Mouse (Mus musculus) heart, adult 2 months (tissue): Measurements from ENCODE around the gene Jrkl. TPM values are rescaled to one million over a fixed set of nuclear protein-coding genes. Genes with fewer than 3 reads are reported as not detected.
A peak's percentile ranks its signal among the peaks of the same experiment; 100 is the strongest.

Source experiments
- DNase-seq, 2 experiments: peaks; one replicate each; pipeline ENCODE4 v3.0.0; 2021
- H3K27ac ChIP-seq: fragments of 200-600 bp; 2 replicates; pipeline ENCODE4 v1.8.1; 2022
- H3K27me3 ChIP-seq: fragments of 200-500 bp; 2 replicates; pipeline ENCODE4 v1.6.1; 2012; ENCODE audit warnings: mild to moderate bottlenecking, low read length, inconsistent platforms, mixed read lengths; ENCODE audit not compliant: control insufficient read depth, insufficient read depth
- H3K36me3 ChIP-seq: fragments of 200-500 bp; 2 replicates; pipeline ENCODE4 v1.6.1; 2012; ENCODE audit warnings: low read length, inconsistent platforms; ENCODE audit not compliant: control insufficient read depth, insufficient read depth
- H3K4me1 ChIP-seq: fragments of 200-500 bp; 2 replicates; pipeline ENCODE4 v1.6.1; 2011; ENCODE audit warnings: low read length; ENCODE audit not compliant: control insufficient read depth, insufficient read depth
- H3K4me3 ChIP-seq: fragments of 200-600 bp; 2 replicates; pipeline ENCODE4 v1.8.1; 2022
- H3K79me2 ChIP-seq: fragments of 200-500 bp; replicated peaks from 2 replicates; pipeline ENCODE4 v1.6.1; 2012; ENCODE audit warnings: mild to moderate bottlenecking, inconsistent platforms, low read length, moderate library complexity, mixed read lengths; ENCODE audit not compliant: control insufficient read depth, insufficient read depth
- H3K9ac ChIP-seq: fragments of 200-500 bp; 2 replicates; pipeline ENCODE4 v1.6.1; 2012; ENCODE audit warnings: low read depth, mild to moderate bottlenecking, control low read depth, inconsistent platforms, low read length, mixed read lengths
- CTCF ChIP-seq: fragments of 200-600 bp; IDR thresholded peaks from 2 replicates; pipeline ENCODE4 v1.8.1; 2022; ENCODE audit warnings: antibody characterized with exemption, mild to moderate bottlenecking, moderate library complexity
- EP300 ChIP-seq: fragments of 200-500 bp; IDR thresholded peaks from 2 replicates; pipeline ENCODE4 v1.6.1; 2011; ENCODE audit warnings: low read depth, low read length, control low read depth; ENCODE audit not compliant: insufficient read depth
- POLR2A ChIP-seq: fragments of 200-500 bp; IDR thresholded peaks from 2 replicates; pipeline ENCODE4 v1.6.1; 2011; ENCODE audit warnings: mild to moderate bottlenecking, low read depth, low read length, control low read depth; ENCODE audit not compliant: insufficient read depth
- WGBS: fragments of 180-500 bp; shearing (Covaris S2); methylation state at CpG from one replicate; pipeline ENCODE4 v1.1.7; 2018; 5-methylcytosine and 5-hydroxymethylcytosine counted together
- intact Hi-C: fragments of 180-260 bp; cut with DNase I; formaldehyde crosslinking; loops from one replicate; pipeline ENCODE4 v1.15.1; 2025
- polyA plus RNA-seq: library from polyadenylated mRNA; depleted of rRNA; stranded (reverse); fragments of >200 nt; gene quantifications from 2 replicates; pipeline ENCODE4 v1.2.3, GENCODE M21; 2012
- total RNA-seq, 2 experiments: library from RNA; stranded (reverse); gene quantifications; 2 replicates each; pipeline ENCODE4 v1.2.3; 2021

Jrkl gene
- total and polyA plus RNA-seq, 3 experiments: 0.80 to 5.7 (median 5.3) TPM

GRCm38 (mm10) chr9:13251251-13251650, 5.6 kb upstream of the Jrkl start:
- Histone ChIP-seq H3K36me3 (peaks cover 3% of the 10 kb centered on the region), H3K4me3 (no peak overlapping the region), H3K27me3 (no peaks in the 10 kb centered on the region), H3K9ac (no peak overlapping the region), H3K79me2 (no peaks in the 10 kb centered on the region), H3K4me1 (peaks cover 3% of the 10 kb centered on the region; the same call in 1 of the 2 replicates), H3K27ac (no peak overlapping the region)
- TF ChIP-seq POLR2A: no peak
- no peak for TF ChIP-seq EP300
- no peak for TF ChIP-seq CTCF
- DNase-seq: no peak
- 88% methylated on average over 2 of the region's 2 CpGs for WGBS
- intact Hi-C loops: no loop called here

GRCm38 (mm10) chr9:13248104-13248503, 2.5 kb upstream of the Jrkl start:
- intact Hi-C loops: loop anchor here (5.0 kb wide), 1 partner anchor 324 kb away; no protein-coding TSS in a partner anchor
- WGBS: 90% methylated on average over 4 of the region's 4 CpGs
- no peak overlapping the region for H3K27ac ChIP-seq

GRCm38 (mm10) chr9:13246815-13247638, 1.4 kb upstream of the Jrkl start, which contains the start of gene Ccdc82:
Gene Ccdc82 (plus strand): TSS chr9:13246955.
- TF ChIP-seq POLR2A: peak; percentile 65
- TF ChIP-seq EP300: 0 out of 2 replicates have a peak, but pooled peaks have one; percentile 32
- TF ChIP-seq CTCF: no peak
- intact Hi-C loops: loop anchor here (2.0 to 5.0 kb wide), 2 partner anchors 325 to 580 kb away; partner anchors contain the start of genes Cep57 and Fam76b
- peaks cover 4% of the 10 kb centered on the region for H3K4me1 ChIP-seq
- peak within 1 kb of the TSS; percentile 82 for H3K27ac ChIP-seq
- H3K36me3 ChIP-seq: peaks cover 14% of the 10 kb centered on the region
- H3K27me3 ChIP-seq: no peaks in the 10 kb centered on the region
- peak within 1 kb of the TSS; percentile 69 for H3K9ac ChIP-seq
- H3K4me3 ChIP-seq: peak within 1 kb of the TSS; percentile 84
- DNase-seq: peak; percentile 88 to 91
- H3K79me2 ChIP-seq: no peaks in the 10 kb centered on the region
- WGBS: under 1% methylated on average over 27 of the region's 39 CpGs

More at GRCm38 (mm10) chr9:13248104-13248503, 2.5 kb upstream of the Jrkl start:
- Histone ChIP-seq H3K4me1 (peaks cover 4% of the 10 kb centered on the region), H3K9ac (no peak overlapping the region), H3K79me2 (no peaks in the 10 kb centered on the region), H3K4me3 (no peak overlapping the region), H3K36me3 (peaks cover 14% of the 10 kb centered on the region), H3K27me3 (no peaks in the 10 kb centered on the region)
- no peak for DNase-seq
- TF ChIP-seq POLR2A (no peak), EP300 (no peak), CTCF (no peak)

DNA sequence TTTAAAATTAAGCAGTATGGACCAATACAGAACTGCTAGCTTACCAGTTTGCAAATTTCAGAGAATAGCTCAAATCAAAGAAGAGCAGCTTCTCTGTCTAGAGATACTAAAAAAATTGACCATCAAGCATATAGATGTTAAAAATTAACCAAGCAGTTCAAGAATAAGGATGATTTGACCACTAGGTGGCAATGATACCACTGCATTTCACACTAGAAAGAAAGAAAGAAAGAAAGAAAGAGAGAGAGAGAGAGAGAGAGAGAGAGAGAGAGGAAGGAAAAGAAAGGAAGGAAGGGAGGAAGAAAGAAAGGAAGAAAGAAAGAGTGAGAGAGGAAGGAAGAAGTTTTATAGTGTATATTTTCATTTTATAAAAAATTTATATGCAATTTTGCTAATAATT, 3.3 kb downstream of the Jrkl start:
- Histone ChIP-seq H3K36me3 (peaks cover 11% of the 10 kb centered on the region), H3K4me3 (no peak overlapping the region), H3K9ac (no peak overlapping the region), H3K4me1 (peaks cover 2% of the 10 kb centered on the region), H3K79me2 (no peaks in the 10 kb centered on the region), H3K27ac (no peak overlapping the region), H3K27me3 (no peaks in the 10 kb centered on the region)
- DNase-seq: no peak
- TF ChIP-seq POLR2A (no peak), CTCF (peak; percentile 74), EP300 (no peak)
- intact Hi-C loops: no loop called here

DNA sequence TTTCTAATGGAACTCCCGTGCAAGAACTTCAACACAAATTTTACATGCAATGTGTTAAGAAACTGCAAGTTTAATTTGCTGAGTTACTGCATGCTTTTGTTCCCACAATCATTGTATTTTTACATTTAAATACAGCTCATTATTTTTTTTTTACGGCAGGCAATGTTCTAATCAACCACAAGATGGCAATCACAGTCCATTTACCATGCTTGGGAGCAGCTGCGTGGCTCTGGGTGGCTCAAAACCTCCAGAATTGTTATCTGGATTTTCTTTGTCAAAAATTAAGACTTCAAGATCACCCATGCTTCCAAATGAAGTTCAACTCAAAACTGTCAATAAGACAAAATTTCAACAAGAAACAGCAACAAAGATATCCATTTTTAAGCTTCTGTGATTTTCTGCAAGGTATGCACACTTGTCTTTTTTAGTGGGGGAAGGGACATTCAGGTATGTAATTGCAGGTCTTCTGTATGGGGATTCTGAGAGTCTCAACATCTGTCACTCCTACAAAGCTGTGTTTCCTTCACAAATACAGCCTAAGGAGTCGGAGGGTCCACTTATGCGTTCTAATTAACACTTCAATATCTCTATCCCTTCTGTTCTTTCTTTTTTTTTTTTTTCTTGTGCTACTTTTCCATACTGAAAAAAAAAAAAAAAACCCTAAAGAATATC, 13.9 kb downstream of the Jrkl start:
- WGBS: 20% methylated on average over 5 of the region's 5 CpGs
- DNase-seq: no peak
- no peaks in the 10 kb centered on the region for H3K36me3 ChIP-seq
- peak; percentile 94 for TF ChIP-seq CTCF
- TF ChIP-seq POLR2A: no peak
- TF ChIP-seq EP300: 0 out of 2 replicates have a peak, but pooled peaks have one; percentile 40
- no peak overlapping the region for H3K27ac ChIP-seq
- intact Hi-C loops: loop anchor here (1.0 to 5.0 kb wide), 3 partner anchors 421 to 1111 kb away; no protein-coding TSS in a partner anchor
- H3K79me2 ChIP-seq: no peaks in the 10 kb centered on the region
- H3K9ac ChIP-seq: no peak overlapping the region
- H3K4me3 ChIP-seq: no peak overlapping the region
- no peaks in the 10 kb centered on the region for H3K4me1 ChIP-seq
- no peaks in the 10 kb centered on the region for H3K27me3 ChIP-seq

DNA sequence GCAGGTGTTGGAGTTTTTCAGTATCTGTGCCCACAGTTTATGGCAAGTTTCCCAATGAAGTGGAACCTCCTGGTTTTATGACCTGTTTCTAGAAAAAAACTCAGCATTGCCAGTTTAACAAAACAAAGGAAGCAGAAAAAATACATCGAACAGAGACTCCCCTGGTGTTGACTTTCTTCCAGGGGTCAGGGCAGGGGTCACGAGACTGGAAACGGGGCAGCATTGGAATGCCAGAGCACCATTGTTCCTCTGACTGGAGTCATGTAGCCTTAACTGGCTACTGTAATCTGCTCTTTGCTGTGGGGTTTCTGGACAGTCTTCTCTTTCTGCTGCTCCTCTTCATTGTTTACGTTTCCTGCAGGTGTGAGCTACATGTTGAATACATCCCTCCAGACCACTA, 15.1 kb downstream of the Jrkl start:
- no peak overlapping the region for H3K4me3 ChIP-seq
- no peaks in the 10 kb centered on the region for H3K79me2 ChIP-seq
- intact Hi-C loops: loop anchor here (2.0 to 5.0 kb wide), 2 partner anchors 422 to 1112 kb away; no protein-coding TSS in a partner anchor
- H3K9ac ChIP-seq: no peak overlapping the region
- DNase-seq: no peak
- no peaks in the 10 kb centered on the region for H3K4me1 ChIP-seq
- no peak overlapping the region for H3K27ac ChIP-seq
- TF ChIP-seq POLR2A (no peak), CTCF (no peak), EP300 (no peak)
- 0 out of 2 replicates have a peak, but pooled peaks cover 2% of the 10 kb centered on the region for H3K27me3 ChIP-seq
- no peaks in the 10 kb centered on the region for H3K36me3 ChIP-seq
- WGBS: 12% methylated on average over 4 of the region's 4 CpGs
